Mouse (Mus musculus) CD8-positive naive resting alpha-beta T cell, adult 2 months (primary cell): ENCODE data around the gene Iqschfp.

Experiments
- DNase-seq, 2 experiments: peaks; one replicate each; pipeline ENCODE4 v3.0.0; 2022; ENCODE audit warnings: low read depth in 2 of 2, low spot score in 2 of 2

Gene Iqschfp

DNA sequence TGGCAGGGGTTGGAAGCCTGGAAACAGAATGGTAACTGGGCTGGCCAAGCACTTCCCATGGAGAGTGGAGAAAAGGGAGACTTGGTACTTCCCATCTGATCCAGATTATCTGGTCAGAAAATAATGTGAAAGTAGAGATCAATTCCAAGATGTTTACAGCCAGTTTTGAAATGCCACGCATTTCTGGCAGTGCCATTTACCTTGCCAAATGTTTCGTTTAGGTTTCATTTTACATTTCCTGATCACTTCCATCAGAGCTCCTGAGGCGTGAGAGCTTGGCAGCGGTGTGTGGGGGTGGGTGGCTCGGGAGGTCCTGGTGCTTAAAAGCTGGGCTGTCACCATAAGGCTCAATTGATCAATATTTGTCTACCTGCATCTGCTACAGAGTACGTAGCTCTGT, 599.5 kb downstream of the Iqschfp start:
- DNase-seq, result no peak

DNA sequence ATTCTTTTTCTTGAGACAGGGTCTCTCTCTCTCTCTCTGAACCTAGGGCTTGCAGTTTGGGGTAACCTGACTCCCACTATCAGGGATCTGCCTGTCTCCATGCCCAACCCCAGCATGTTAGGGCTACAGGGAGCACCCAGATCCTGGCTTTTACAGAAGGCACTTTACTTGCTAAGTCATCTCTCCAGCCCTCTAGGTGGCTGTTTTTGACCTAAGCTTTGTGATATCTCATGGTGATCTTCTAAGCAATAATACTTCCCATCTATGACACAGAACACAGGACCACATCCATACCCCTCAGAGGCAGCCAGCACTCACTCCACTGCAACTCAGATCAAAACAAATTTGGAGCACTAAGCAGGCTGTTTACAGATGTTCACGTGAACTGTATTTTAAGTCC, 600.0 kb downstream of the Iqschfp start:
- no peak for DNase-seq

DNA sequence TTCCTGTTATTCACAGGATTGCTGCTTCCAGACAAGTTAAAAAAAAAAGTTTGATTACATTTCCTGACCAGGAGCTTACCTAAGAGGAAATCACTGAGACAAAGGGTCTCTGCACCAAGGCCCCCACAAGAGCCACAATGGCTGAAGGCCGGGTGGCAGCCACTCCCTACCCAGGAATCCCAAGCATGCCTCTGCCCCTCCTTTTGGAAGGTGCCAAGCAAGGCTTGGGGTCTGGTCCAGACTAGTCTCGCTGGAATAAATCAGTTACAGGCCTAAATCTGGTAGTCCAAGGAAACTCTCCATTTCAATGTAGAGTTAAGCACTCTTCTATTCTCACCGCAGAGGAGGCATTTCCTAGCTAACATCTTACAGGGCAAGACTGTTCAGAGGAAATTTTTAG, 600.5 kb downstream of the Iqschfp start:
- DNase-seq, result no peak

DNA sequence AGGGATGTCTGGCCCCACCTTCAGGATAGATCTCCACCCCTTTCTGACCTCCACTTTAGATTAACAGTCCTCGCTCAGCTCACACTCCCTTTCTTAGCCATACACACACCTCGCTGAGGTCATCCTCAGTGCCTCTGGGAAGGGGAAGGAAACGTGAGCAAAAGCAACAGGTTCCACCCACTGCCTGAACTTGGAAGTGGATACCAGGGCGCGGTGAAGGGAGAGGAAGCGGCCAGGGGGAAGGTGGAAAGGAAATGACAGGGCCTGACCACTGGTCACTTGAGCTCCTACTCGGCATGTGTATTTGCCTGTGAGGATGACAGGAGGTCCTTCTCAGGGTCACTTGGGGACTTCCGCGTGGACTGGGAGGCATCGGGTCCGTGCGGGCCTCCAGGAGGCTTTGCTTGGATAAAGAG, 601.1 kb downstream of the Iqschfp start:
- no peak for DNase-seq

DNA sequence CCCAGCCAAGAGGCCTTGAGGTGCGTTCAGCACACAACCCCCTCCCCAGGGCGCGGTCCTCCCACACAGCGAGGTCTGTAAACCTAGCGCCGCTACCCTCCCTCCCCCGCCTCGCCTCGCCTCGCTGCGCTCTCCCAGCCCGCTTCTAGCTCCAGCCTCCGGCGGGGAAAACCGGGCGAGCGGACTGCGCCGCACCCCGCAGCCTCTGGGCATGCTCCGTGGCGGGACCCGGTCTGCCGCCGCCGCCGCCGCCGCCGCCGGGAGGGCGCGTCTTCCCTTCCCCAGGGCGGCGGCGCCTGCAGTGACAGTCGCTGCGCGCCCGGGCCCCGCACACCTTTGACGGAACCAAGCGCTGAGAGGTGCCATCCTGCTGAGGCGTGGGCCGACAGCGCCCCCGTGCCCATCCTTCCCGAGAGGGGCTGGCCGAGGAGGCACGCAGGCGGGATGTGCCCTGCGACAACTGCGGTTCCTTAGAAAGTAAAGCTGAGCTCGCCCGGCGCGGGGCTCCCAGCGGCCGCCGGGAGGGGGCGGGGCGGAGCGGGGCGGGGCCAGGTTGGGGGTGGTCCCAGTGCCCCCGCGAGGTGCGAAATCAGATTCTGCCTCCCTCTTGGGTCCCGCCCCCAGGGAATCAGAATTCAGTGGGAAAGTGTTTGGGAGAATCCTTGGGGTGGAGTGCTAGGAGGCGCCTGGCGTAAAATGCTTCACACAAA, 601.7 kb downstream of the Iqschfp start:
- DNase-seq, result no peak

DNA sequence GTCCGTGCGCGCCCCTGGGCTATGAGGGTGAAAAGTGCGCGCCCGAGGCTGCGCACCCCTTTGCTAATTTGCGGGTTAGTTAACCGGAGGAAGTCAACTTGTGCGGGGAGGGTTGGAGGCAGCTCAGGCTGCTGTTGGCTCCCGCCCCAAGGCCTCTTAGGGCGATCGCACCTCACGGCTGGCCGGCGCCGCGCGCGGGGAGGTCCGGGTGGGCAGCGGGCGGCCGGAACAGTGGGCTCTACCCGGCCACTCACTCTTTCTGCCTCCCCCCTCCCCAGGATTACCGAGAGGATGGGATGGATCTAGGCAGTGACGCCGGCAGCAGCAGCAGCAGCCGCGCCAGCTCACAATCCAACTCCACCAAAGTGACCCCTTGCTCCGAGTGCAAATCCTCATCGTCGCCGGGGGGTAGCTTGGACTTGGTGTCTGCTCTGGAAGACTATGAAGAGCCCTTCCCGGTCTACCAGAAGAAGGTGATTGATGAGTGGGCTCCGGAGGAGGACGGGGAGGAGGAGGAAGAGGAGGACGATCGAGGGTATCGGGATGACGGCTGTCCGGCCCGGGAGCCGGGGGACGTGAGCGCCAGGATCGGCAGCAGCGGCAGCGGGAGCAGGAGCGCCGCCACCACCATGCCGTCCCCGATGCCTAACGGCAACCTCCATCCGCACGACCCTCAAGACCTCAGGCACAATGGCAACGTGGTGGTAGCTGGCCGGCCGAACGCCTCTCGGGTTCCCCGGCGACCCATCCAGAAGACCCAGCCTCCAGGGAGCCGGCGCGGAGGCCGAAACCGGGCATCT, 602.5 kb downstream of the Iqschfp start:
- DNase-seq, result no peak

DNA sequence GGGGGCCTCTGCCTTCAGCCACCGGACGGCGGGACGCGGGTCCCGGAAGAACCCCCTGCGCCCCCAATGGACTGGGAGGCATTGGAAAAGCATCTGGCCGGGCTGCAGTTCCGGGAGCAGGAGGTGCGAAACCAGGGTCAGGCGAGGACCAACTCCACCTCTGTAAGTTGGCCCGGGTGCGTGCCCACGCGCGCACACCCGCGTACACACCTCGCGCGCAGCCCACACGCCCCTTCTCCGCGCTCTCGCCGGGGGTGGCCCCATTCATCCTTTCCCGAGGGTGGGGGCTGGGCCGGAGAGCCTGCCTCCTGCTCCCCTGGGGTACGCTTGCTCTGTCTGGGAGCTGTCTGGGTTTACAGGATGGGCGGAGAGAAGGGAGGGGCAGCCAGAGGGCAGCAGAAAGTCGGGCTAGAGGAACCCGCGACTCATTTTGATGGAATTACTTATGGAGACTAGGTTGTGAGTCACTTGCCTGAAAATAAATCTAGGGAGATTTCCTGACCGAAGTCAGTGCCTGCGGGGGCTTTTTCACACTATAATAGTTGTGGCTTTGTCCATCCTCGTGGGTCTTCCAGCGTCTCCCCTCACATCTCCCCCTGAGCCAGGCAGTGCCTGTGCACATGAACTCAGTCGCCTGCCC, 603.2 kb downstream of the Iqschfp start:
- no peak for DNase-seq

DNA sequence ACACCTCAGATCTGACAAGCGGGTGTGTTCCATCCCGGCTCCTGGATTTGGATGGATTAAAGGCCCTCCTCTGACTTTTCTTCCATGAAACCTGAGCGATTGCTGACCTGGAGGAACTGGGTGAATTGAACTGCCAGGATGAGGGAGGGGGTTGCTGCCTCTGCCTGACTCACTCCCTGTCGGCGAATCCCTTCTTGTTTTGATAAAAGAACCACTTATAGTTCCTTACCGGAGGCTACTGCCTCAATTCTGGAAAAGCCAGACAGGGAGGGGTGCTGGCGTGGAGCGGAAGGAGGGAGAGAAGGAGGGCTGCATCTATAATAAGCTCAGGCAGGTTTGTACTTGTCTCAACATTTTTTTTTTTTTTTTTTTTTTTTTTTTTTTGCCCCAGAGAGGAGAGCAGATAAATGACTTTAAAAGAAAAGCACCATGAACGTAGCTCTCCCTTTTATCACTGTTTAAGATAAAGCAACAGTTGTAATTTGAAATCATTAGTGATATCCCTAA, 603.8 kb downstream of the Iqschfp start:
- no peak for DNase-seq

DNA sequence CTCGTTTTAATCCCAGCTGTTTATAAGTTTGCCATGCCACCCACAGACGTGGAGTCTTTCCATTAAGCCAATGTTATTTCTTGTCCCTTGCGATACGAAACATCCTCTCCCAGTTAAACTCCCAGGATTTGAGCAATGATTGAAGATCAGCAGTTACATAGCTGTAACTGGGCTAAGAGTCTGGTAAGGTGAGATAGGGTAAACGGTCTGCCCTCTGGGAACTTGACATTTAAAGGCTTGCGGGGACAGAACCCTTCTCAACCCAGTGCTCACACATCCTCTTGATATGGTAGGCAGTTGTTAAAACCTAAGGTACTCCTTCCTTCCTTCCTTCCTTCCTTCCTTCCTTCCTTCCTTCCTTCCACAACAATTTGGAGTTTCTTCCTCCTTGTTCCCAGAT, 604.5 kb downstream of the Iqschfp start:
- DNase-seq, result no peak

DNA sequence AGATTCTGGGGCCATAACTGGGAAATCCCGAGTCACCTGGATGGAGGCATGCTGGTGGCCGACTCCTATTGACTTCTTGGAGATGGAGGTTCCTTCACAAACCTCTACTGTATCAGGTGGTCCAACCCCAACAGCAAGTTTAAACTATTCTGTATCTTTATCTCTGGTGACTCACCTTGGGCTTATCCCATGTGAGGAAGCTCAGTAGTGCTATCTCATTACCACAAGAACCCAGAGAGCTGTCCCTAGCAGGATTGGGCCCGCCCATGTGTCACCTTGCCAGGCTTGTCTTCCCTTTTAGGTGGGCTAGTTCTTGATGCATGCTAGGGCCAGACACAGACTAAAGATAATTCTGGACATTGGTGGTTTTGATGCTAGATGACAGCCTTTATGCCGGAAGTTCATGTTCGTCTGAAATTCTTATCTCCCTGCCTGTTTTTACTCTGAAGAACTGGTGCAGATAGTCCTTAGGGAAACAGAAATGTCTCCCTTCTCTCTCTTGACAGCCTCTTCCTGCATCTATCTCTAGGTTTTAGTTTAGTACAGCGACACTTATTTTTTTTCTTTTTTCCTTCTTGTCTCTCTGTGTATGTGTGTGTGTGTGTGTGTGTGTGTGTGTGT, 607.6 kb downstream of the Iqschfp start:
- DNase-seq, result no peak

DNA sequence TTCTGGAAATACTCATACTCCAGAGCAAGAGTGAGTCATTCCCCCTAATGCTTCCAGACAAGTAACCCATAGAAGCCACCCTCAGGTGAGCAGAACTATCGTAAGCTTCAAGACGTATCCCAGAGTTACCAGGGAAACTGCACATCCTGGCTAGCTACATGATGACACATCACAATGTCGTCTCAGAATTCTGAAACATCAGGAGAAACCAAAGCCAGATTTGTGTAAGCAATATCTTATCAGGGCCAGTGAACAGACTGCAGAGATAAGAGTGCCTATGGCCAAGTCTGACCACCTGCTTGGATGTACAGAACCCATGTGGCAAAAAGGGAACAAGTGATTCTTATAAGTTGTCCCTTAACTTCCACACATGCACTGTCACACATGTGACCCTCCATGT, 612.8 kb downstream of the Iqschfp start:
- DNase-seq, result no peak

DNA sequence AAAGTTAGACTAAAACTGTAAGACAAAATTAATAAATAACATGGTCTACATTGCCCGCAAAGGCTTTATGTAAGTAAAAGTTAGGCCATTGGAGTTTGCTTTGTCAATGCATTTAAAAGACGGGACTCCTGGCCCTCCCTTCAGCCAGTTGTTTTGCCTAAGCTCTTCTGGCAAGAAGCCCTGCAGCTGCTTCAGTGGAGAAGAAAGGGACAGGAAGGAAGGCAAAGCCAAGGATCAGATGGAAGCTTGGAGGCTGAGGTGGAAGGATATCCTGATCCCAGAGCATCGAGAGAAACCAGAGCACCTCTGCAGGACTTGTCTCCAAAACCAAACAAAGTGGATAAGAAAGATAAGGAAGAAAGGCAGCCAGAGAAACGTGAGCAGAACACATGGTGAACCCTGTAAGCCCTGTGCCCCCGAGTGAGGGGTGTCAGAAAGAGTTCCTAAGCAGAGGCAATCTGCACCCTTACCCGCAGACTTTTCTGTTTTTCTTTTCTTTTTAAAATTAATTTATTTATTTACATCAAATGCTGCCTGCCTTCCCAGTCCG, 614.8 kb downstream of the Iqschfp start:
- no peak for DNase-seq

DNA sequence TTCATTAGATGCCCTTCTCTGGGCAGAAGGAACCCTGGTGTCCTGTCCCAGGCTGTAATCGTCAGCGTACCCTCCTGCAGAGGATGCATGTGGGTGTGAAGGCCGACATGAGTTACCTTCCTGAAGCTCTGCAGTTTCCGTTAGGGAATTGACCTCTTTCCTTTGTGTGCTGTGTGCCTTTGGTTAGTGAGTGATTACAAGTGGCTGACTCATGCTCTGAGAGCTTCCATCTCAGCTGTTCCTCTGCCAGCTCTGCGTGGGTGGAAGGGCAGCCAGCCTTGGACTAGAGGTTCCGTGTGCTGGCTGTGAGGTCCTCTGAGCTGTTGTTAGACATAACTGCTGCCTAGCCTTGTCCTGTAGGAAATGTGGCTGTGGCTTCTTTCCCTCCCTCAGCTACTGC, 616.6 kb downstream of the Iqschfp start:
- DNase-seq, result no peak

DNA sequence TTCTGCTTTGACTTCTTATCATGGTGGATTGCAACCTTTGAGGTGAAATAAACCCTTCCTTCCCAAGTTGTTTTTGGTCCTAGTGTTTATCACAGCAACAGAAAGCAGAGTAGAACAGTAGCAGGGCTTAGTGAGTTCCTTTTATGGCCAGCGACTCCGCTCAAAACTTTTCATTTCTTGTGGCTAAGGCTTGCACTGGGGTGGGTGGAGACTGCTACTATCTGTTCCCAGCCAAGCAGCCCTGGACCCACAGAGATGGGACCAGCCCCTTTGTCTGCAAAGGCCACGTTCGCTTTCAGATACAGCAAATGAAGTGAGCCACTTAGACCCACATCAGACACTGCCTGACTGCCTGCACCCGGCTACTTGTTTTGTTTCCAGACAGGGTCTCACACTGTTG, 618.8 kb downstream of the Iqschfp start:
- DNase-seq, result no peak

DNA sequence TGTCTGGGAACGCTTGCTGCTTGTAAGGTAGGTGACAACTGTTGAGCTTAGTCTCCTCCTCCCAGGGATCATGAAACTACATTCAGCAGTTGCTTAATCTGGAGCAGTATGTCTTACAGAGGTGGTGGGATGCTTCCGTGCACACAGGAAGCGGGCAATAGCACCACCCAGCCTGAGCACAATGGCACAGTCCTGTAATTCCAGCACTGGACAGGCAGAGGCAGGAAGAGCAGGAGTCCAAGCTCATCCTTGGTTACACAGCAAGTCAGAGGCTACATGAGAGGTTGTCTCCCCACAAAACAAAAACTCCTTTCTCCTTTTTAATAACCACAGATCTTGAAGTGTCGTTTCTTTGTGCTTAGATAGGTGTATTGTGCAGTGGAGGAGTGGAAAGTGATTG, 619.7 kb downstream of the Iqschfp start:
- DNase-seq, result no peak

DNA sequence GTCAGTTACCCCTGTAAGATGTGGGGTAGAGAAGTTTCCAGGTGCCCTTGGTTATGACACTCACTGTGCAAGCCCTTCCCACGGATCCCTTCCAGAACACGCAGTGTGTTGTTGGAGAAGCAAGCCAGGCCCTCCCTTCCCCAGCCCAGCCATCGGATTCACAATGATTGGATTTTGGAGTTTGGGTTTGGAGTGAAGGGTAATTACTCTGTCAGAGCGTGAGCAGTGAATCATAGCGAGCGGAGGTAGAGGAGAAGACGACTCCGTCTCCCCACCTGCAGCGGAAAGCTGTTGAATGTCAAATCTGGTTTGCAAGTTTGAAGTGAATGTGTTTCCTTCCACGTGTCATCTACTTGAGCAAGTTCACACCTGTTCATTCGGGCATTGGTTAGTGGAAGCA, 620.3 kb downstream of the Iqschfp start:
- no peak for DNase-seq

DNA sequence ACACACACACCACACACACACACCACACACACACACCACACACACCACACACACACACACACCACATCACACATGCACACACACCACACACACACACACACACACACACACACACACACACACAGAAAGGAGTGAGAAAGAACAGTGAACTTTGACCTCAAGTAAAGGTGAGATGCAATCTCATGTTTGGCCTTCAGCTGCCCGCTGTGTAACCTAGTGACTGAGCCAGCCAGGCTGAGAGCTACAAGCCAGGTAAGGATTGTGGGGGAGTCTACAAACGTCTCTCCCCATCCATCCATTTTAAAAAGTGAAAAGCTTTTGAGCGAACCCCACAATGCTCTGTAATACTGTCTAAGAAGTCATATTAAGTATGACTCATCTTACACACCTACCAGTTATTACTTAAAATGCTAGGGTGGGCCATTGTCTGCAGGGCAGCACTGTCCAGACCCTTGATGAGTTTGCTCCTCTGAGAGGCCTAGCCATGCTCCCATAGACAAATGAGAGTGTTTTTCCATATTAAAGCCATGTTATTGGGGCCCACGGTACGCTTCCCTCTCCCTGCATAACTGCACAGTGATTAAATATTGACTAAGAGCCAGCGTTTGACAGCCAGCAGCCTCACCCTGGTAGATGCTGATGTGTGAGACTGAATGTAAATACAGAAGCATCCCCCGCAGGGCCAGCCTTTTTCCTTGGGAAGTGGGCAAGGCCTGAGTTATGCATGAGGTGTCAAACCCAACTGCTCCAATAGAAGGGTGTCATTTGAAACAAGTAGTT, 621.5 kb downstream of the Iqschfp start:
- no peak for DNase-seq

DNA sequence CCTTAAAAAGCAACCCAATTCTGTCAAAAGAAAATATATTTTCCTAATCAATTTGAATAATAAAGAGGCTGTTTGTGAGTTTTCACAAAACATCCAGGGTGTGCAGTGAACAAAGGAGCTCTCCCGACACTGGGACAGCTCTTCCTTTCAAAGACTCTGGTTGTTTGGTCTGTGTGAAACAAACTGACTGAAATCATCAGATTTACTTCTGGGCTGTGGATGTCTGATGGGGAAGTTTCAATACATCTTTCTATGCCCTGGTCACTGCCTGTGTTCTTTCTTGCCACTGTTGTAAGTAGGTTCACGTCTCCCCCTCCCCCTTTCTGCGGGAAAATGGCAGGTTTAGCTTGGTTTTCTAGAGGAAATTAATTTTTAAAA, 622.1 kb downstream of the Iqschfp start:
- DNase-seq, result no peak

DNA sequence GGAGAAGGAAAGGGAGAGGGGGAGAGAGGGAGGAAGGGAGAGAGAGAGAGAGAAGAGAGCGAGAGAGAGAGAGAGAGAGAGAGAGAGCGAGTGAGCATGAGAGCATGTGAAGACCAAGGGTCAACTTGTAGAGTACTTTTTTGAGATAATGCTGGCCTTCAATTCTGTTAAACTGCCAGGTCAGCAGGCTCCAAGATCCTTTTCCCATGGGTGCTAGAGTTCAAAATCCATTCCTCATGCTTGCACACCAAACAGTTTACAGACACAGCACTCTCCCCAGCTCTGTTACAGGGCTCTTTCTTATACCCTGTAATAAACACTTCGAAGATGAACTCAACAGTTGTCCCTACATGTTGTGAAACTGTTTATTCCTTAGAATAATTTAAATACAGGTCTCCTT, 622.7 kb downstream of the Iqschfp start:
- no peak for DNase-seq

DNA sequence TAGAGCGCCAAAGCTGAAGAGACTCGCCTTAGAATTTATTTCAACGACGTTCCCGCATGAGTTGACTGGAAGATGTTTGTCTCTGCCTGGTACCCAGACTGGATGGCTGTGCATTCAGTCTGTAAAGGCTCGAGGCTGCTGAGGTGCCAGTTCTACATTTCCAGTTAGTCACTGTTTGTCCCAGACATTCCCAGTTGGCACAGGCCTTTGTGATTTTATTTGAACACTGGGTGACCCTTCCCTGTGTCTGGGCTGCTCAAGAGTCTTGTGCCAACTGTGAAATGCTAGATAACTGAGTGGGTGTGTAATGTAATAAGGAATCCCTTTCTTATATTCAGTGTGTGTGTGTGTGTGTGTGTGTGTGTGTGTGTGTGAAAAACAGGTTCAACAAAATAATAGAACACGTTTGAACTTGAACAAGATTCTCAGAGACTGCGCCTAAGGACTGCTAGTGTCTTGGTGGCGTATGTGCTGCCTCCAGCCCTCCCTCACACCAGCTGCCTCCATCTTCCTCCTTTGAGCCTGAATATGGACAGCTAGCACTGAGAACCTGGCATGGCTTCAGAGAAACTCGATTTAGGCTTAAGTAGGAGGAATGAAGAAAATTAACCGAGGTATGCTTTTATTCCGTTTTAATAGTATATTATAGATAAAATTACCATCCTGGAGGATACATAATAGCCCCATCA, 624.5 kb downstream of the Iqschfp start:
- DNase-seq, result no peak
